12 mouse cellular contexts compared by ENCODE assay signal in genomic region chr10:62189910-62190309, GRCm38 (mm10). TPM values are rescaled to one million over a fixed set of nuclear protein-coding genes. Genes with fewer than 3 reads are reported as not detected.
A peak's percentile ranks its signal among the peaks of the same experiment; 100 is the strongest.
DNase-seq lines count a peak whose midpoint lies in the region; ATAC-seq and TF ChIP-seq lines count a peak whose summit lies in the region.
"Had no signal": no experiment of that assay in that cellular context is flagged by ENCODE, and none has a peak within 500 bp of the region (broad histone marks: within the 10 kb centered on the region; RNA-seq: fewer than 3 reads in every experiment).

No protein-coding gene starts in this region.

- POLR2A ChIA-PET in Patski (lab: Charles Lee): interaction anchor here (1.2 kb wide), 1 partner anchor 52 kb away, joined by 3 read pairs; no protein-coding TSS in a partner anchor

- H3K27ac ChIP-seq in liver, embryonic 13.5 days: no peak overlapping the region
- 0 out of 2 replicates have a peak overlapping the region, but pooled peaks have one; percentile 46 for H3K27ac ChIP-seq in limb, embryonic 10.5 days
- no peak overlapping the region for H3K27ac ChIP-seq in intestine, postnatal 0 days (ENCODE audit: low read depth, low read length)
- H3K27ac ChIP-seq: stomach, embryonic 15.5 days had no signal

- no peaks in the 10 kb centered on the region for H3K36me3 ChIP-seq in liver, embryonic 13.5 days
- H3K36me3 ChIP-seq in limb, embryonic 10.5 days: no peaks in the 10 kb centered on the region
- peaks cover 30% of the 10 kb centered on the region; the same call in 1 of the 2 replicates for H3K36me3 ChIP-seq in intestine, postnatal 0 days (ENCODE audit: control insufficient read depth, insufficient read depth)
- H3K36me3 ChIP-seq: stomach, embryonic 15.5 days had no signal

- H3K4me1 ChIP-seq in liver, embryonic 13.5 days (replicated peaks): peaks cover 28% of the 10 kb centered on the region
- H3K4me1 ChIP-seq in limb, embryonic 10.5 days: peaks cover 3% of the 10 kb centered on the region
- no peaks in the 10 kb centered on the region for H3K4me1 ChIP-seq in intestine, postnatal 0 days (replicated peaks; ENCODE audit: control insufficient read depth, insufficient read depth, low read length)

- H3K4me2 ChIP-seq in liver, embryonic 13.5 days: no peak overlapping the region
- H3K4me2 ChIP-seq in intestine, postnatal 0 days (replicated peaks; ENCODE audit: low read depth): no peak overlapping the region
- H3K4me2 ChIP-seq: lung, embryonic 14.5 days; stomach, embryonic 15.5 days had no signal

- no peaks in the 10 kb centered on the region for H3K9me3 ChIP-seq in liver, embryonic 13.5 days (replicated peaks)
- no peaks in the 10 kb centered on the region for H3K9me3 ChIP-seq in limb, embryonic 10.5 days (replicated peaks)
- no peaks in the 10 kb centered on the region for H3K9me3 ChIP-seq in intestine, postnatal 0 days (ENCODE audit: control insufficient read depth)
- H3K9me3 ChIP-seq: stomach, embryonic 15.5 days had no signal

- in situ Hi-C loops in Patski (cut with MboI; ENCODE audit: low pct_unique_long_range_greater_than_20kb): loop anchor here (5.0 to 10.0 kb wide), 3 partner anchors 52 to 195 kb away; no protein-coding TSS in a partner anchor

- H3K27me3 ChIP-seq in liver, embryonic 13.5 days: peaks cover 12% of the 10 kb centered on the region; the same call in 1 of the 2 replicates
- H3K27me3 ChIP-seq in Patski: no peaks in the 10 kb centered on the region
- peaks cover 10% of the 10 kb centered on the region for H3K27me3 ChIP-seq in limb, embryonic 10.5 days (ENCODE audit: low read depth, poor library complexity, severe bottlenecking)
- H3K27me3 ChIP-seq in intestine, postnatal 0 days (replicated peaks; ENCODE audit: control insufficient read depth, insufficient read depth, low read length): no peaks in the 10 kb centered on the region
- H3K27me3 ChIP-seq: stomach, embryonic 15.5 days had no signal

- peak; percentile 14; the same call in 1 of the 2 replicates for ATAC-seq in liver, embryonic 13.5 days (ENCODE audit: low read depth)
- ATAC-seq in Patski: peak; percentile 48
- ATAC-seq in intestine, postnatal 0 days: no peak

- CTCF ChIA-PET in Patski (lab: Charles Lee): interaction anchor here (0.8 to 4.5 kb wide), 4 partner anchors 16 to 72 kb away, joined by 3 to 29 read pairs (median 4); no protein-coding TSS in a partner anchor

- 57% methylated on average over 4 of the region's 4 CpGs for WGBS in liver, embryonic 13.5 days (ENCODE audit: insufficient replicate concordance)
- 84% methylated on average over 4 of the region's 4 CpGs for WGBS in limb, embryonic 10.5 days
- WGBS in intestine, postnatal 0 days: 89% methylated on average over 4 of the region's 4 CpGs

- no peak overlapping the region for H3K9ac ChIP-seq in liver, embryonic 13.5 days
- H3K9ac ChIP-seq in intestine, postnatal 0 days (ENCODE audit: low read depth, low read length): no peak overlapping the region
- H3K9ac ChIP-seq: lung, embryonic 14.5 days; stomach, embryonic 15.5 days had no signal

- TF ChIP-seq CTCF in Patski (IDR thresholded peaks at IDR 0.05): no peak
- no peak for TF ChIP-seq CTCF in intestine, postnatal 0 days (IDR thresholded peaks at IDR 0.05; ENCODE audit: low read depth)

- H3K4me3 ChIP-seq in liver, embryonic 13.5 days (replicated peaks): no peak overlapping the region
- no peak overlapping the region for H3K4me3 ChIP-seq in limb, embryonic 10.5 days
- no peak overlapping the region for H3K4me3 ChIP-seq in intestine, postnatal 0 days (ENCODE audit: low read depth, low read length)
- H3K4me3 ChIP-seq: stomach, embryonic 15.5 days had no signal

- no peak for DNase-seq in liver, embryonic 13.5 days
- DNase-seq in liver (no peak), Patski (ENCODE audit: low read depth, low spot score) (peak; percentile 89)
- DNase-seq in limb, embryonic 10.5 days (ENCODE audit: low spot score): no peak
- peak; percentile 80 to 81 for DNase-seq in spleen, postnatal 36 days (ENCODE audit: low spot score in 2 of 2)
- DNase-seq in heart, postnatal 4 days: no peak
- no peak for DNase-seq in right cerebral cortex, postnatal 10 days (ENCODE audit: low spot score in 2 of 2)
- DNase-seq: lung, embryonic 14.5 days had no signal

RNA-seq across cellular contexts. Expression of gene Tspan15, which starts 41.1 kb away (rescaled TPM):
- polyA plus RNA-seq in liver, embryonic 13.5 days (2015; fragmentation: Nextera tagmentation; extraction: Ambion mirVana): 8.8 and 9.3 TPM in 2 replicates
- polyA plus RNA-seq in Patski (2021): 22.6 TPM
- polyA plus RNA-seq in limb, embryonic 10.5 days (2016; fragmentation: Nextera tagmentation; extraction: Ambion mirVana): 15.1 and 18.5 TPM in 2 replicates
- 10 to 100 TPM; 10.1 to 10.3 TPM for total RNA-seq in heart, postnatal 4 days (2021)
- 96.8 and 100 TPM in 2 replicates for polyA plus RNA-seq in intestine, postnatal 0 days (2015; fragmentation: Nextera tagmentation; extraction: Ambion mirVana)

RNA-seq across cellular contexts. Expression of gene Fam241b, which starts 46.2 kb away (rescaled TPM):
- 1.0 and 1.1 TPM in 2 replicates for polyA plus RNA-seq in liver, embryonic 13.5 days (2015; fragmentation: Nextera tagmentation; extraction: Ambion mirVana)
- polyA plus RNA-seq in Patski (2021): 13.2 TPM
- 9.0 and 12.6 TPM in 2 replicates for polyA plus RNA-seq in limb, embryonic 10.5 days (2016; fragmentation: Nextera tagmentation; extraction: Ambion mirVana)
- under 1 TPM; 0.70 to 0.86 TPM for total RNA-seq in heart, postnatal 4 days (2021)
- polyA plus RNA-seq in intestine, postnatal 0 days (2015; fragmentation: Nextera tagmentation; extraction: Ambion mirVana): 46.2 and 47.3 TPM in 2 replicates

RNA-seq across cellular contexts. Expression of gene Neurog3, which starts 57.0 kb away (rescaled TPM):
- not detected in 2 replicates for polyA plus RNA-seq in liver, embryonic 13.5 days (2015; fragmentation: Nextera tagmentation; extraction: Ambion mirVana)
- not detected for polyA plus RNA-seq in Patski (2021)
- polyA plus RNA-seq in limb, embryonic 10.5 days (2016; fragmentation: Nextera tagmentation; extraction: Ambion mirVana): not detected in 2 replicates
- total RNA-seq in heart, postnatal 4 days (2021): not detected
- polyA plus RNA-seq in intestine, postnatal 0 days (2015; fragmentation: Nextera tagmentation; extraction: Ambion mirVana): 1.4 and 1.5 TPM in 2 replicates
- total RNA-seq: layer of hippocampus, postnatal 10 days had no signal
- polyA plus RNA-seq: heart, postnatal 0 days; lung, embryonic 14.5 days had no signal

Comparison
In these comparisons a context has a peak if more than half of its experiments do, and no peak if none do; other contexts are left out.
1. DNase-seq: peak in Patski (single experiment) and spleen, postnatal 36 days (2 of 2); none in liver, embryonic 13.5 days (single experiment), liver (single experiment), limb, embryonic 10.5 days (single experiment), heart, postnatal 4 days (single experiment) and right cerebral cortex, postnatal 10 days (0 of 2).